Mouse (Mus musculus) liver, embryonic 14.5 days (tissue): ENCODE measurements around the gene Slc28a3.

Experiments used
- CTCF ChIP-seq: IDR thresholded peaks from 2 replicates; pipeline ENCODE4 v1.5.1; 2016; ENCODE audit warnings: antibody characterized with exemption, low read depth, control low read depth
- EP300 ChIP-seq: IDR thresholded peaks from 2 replicates; pipeline ENCODE4 v1.6.1; 2016; ENCODE audit warnings: antibody characterized with exemption, low read depth

GRCm38 (mm10) chr13:58521331-58522030 is 89.2 kb downstream of the Slc28a3 start:
- TF ChIP-seq CTCF = no peak
- TF ChIP-seq EP300 = peak; percentile 74
